Mouse (Mus musculus): Measurements from ENCODE around the gene Edrf1. TPM values are rescaled to one million over a fixed set of nuclear protein-coding genes. Genes with fewer than 3 reads are reported as not detected.
"Not testable (repeated sequence)": the region's sequence is repeated elsewhere in the genome, so short reads cannot be mapped to it uniquely, and the experiment has no call there.

Edrf1 gene
- polyA plus RNA-seq, 1 experiment, result 0.62 TPM

GRCm38 (mm10) chr7:133679439-133679838 lies 42.1 kb downstream of the Edrf1 start:
- H3K27me3 ChIP-seq (ENCODE audit: control insufficient read depth), result no peaks in the 10 kb centered on the region
- no peak overlapping the region for H3K4me3 ChIP-seq (replicated peaks)
- peaks cover 32% of the 10 kb centered on the region for H3K36me3 ChIP-seq (ENCODE audit: control insufficient read depth)
- H3K9me3 ChIP-seq (ENCODE audit: control insufficient read depth, low read length), result peaks cover 2% of the 10 kb centered on the region
- TF ChIP-seq GATA1 (IDR thresholded peaks at IDR 0.05; ENCODE audit: low read length), result no peak
- no peak for TF ChIP-seq TAL1 (IDR thresholded peaks at IDR 0.05; ENCODE audit: low read length)
- H3K4me1 ChIP-seq (ENCODE audit: control insufficient read depth), result no peaks in the 10 kb centered on the region; the same call in none of the 2 replicates

- Histone ChIP-seq H3K4me1 (ENCODE audit: control insufficient read depth) (peaks cover 2% of the 10 kb centered on the region), H3K4me3 (replicated peaks) (no peak within 1 kb of the TSS)
- TF ChIP-seq TAL1 (IDR thresholded peaks at IDR 0.05; ENCODE audit: low read length), result no peak
- TF ChIP-seq GATA1 (IDR thresholded peaks at IDR 0.05; ENCODE audit: low read length), result no peak
Measured at GRCm38 (mm10) chr7:133679961-133680360, 42.6 kb downstream of the Edrf1 start, which contains the start of gene Mmp21. Gene Mmp21, minus strand, starts transcription at chr7:133680061.

DNA sequence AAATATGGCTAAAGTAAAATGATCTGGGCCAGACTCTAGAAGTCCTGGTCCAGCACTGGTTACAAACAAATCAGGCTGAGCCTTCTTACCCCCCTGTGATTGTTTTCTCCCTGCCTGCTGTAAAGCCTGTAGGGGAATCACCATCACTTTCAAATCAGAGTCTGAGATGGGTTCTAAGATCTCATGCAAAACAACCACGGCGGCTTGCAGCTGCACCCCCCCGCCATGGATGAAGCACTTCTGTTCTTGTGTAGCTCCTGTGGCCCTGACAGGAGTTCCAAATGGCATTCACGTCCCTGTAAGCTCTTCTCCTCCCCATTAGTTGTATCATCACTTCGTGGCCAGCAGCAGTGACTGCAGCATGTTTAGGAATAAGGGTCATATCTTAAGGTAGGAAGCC lies 46.3 kb downstream of the Edrf1 start:
- H3K9me3 ChIP-seq (ENCODE audit: control insufficient read depth, low read length), result peaks cover 17% of the 10 kb centered on the region
- H3K27me3 ChIP-seq (ENCODE audit: control insufficient read depth), result peaks cover 3% of the 10 kb centered on the region; the same call in 1 of the 2 replicates
- H3K4me3 ChIP-seq (replicated peaks), result no peak overlapping the region
- peaks cover 60% of the 10 kb centered on the region for H3K36me3 ChIP-seq (ENCODE audit: control insufficient read depth)
- no peak for TF ChIP-seq TAL1 (IDR thresholded peaks at IDR 0.05; ENCODE audit: low read length)
- TF ChIP-seq GATA1 (IDR thresholded peaks at IDR 0.05; ENCODE audit: low read length), result no peak
- H3K4me1 ChIP-seq (ENCODE audit: control insufficient read depth), result peaks cover 5% of the 10 kb centered on the region

More at GRCm38 (mm10) chr7:133679961-133680360, 42.6 kb downstream of the Edrf1 start, which contains the start of gene Mmp21:
- Histone ChIP-seq H3K9me3 (ENCODE audit: control insufficient read depth, low read length) (peaks cover 7% of the 10 kb centered on the region), H3K36me3 (ENCODE audit: control insufficient read depth) (peaks cover 33% of the 10 kb centered on the region), H3K27me3 (ENCODE audit: control insufficient read depth) (no peaks in the 10 kb centered on the region)

DNA sequence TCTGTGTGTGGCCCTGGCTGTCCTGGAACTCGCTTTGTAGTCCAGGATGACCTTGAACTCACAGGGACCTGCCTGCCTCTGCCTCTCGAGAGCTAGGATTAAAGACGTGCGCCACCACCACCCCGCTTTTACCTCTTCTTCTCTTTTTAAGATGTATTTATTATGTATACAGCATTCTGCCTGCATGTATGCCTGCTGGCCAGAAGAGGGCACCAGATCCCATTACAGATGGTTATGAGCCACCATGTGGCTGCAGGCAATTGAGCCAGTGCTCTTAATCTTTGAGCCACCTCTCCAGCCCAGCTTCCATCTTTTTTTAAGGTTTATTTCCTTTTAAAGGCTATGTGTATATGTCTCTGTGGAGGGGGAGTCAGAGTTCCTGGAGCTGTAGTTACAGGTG lies 46.8 kb downstream of the Edrf1 start:
- peaks cover 3% of the 10 kb centered on the region; the same call in 1 of the 2 replicates for H3K27me3 ChIP-seq (ENCODE audit: control insufficient read depth)
- H3K9me3 ChIP-seq (ENCODE audit: control insufficient read depth, low read length), result peaks cover 18% of the 10 kb centered on the region
- peaks cover 65% of the 10 kb centered on the region for H3K36me3 ChIP-seq (ENCODE audit: control insufficient read depth)
- TF ChIP-seq TAL1 (IDR thresholded peaks at IDR 0.05; ENCODE audit: low read length), result no peak
- TF ChIP-seq GATA1 (IDR thresholded peaks at IDR 0.05; ENCODE audit: low read length), result no peak
- H3K4me3 ChIP-seq (replicated peaks), result no peak overlapping the region
- H3K4me1 ChIP-seq (ENCODE audit: control insufficient read depth), result peaks cover 5% of the 10 kb centered on the region

- Histone ChIP-seq H3K4me3 (replicated peaks) (no peak overlapping the region), H3K9me3 (ENCODE audit: control insufficient read depth, low read length) (peaks cover 23% of the 10 kb centered on the region), H3K27me3 (ENCODE audit: control insufficient read depth) (peaks cover 3% of the 10 kb centered on the region; the same call in 1 of the 2 replicates), H3K36me3 (ENCODE audit: control insufficient read depth) (peaks cover 71% of the 10 kb centered on the region), H3K4me1 (ENCODE audit: control insufficient read depth) (peaks cover 5% of the 10 kb centered on the region)
- TF ChIP-seq GATA1 (IDR thresholded peaks at IDR 0.05; ENCODE audit: low read length) (no peak), TAL1 (IDR thresholded peaks at IDR 0.05; ENCODE audit: low read length) (no peak)
Measured at GRCm38 (mm10) chr7:133684701-133685100, 47.4 kb downstream of the Edrf1 start.

DNA sequence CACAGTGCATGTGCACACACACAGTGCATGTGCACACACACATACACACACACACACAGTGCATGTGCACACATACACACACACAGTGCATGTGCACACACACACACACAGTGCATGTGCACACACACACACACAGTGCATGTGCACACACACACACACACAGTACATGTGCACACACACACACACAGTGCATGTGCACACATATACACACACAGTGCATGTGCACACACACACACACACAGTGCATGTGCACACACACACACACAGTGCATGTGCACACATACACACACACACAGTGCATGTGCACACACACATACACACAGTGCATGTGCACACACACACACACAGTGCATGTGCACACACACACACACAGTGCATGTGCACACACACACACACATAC lies 48.3 kb downstream of the Edrf1 start:
- not testable (repeated sequence) for H3K4me3 ChIP-seq (replicated peaks); H3K27me3 ChIP-seq (ENCODE audit: control insufficient read depth); H3K4me1 ChIP-seq (ENCODE audit: control insufficient read depth)
- H3K36me3 ChIP-seq (ENCODE audit: control insufficient read depth), result peaks cover 80% of the 10 kb centered on the region
- H3K9me3 ChIP-seq (ENCODE audit: control insufficient read depth, low read length), result peaks cover 32% of the 10 kb centered on the region

DNA sequence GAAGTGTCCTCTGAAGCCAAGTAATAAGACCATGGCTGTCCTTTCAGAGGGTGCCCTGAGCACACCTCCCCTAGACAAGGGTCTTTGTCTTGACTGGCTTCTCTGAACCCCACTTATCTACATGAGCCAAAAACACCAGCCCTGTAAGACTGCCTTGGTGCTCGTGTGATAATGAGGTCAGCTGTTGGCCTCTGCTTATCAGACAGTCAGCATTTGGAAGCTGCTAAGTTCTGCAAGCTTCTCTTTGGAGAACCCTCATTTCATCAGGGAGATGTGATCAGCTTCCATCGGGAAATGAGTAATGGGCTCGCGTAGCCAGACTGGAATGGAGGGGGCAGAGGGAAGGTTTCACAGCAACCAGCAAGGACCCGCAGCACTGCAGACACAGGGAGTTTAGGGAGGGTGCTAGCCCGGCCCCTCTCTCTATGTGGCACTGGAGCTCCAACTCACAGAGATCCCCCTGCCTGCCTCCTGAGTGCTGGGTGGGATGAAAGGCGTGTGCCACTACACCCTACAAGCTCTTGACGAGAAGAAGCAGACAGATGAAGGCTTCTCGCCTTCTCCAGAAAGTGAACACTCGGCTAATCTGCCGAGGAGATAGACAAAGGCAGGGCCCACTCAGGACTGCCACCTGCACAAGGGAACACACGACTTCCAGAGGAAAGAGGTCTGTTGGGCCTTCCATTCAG lies 60.8 kb downstream of the Edrf1 start:
- Histone ChIP-seq H3K4me1 (ENCODE audit: control insufficient read depth) (peaks cover 82% of the 10 kb centered on the region), H3K4me3 (replicated peaks) (peak overlapping the region; percentile 84), H3K36me3 (ENCODE audit: control insufficient read depth) (peaks cover 85% of the 10 kb centered on the region), H3K27me3 (ENCODE audit: control insufficient read depth) (no peaks in the 10 kb centered on the region), H3K9me3 (ENCODE audit: control insufficient read depth, low read length) (no peaks in the 10 kb centered on the region)
- TF ChIP-seq TAL1 (IDR thresholded peaks at IDR 0.05; ENCODE audit: low read length), result peak; percentile 88
- TF ChIP-seq GATA1 (IDR thresholded peaks at IDR 0.05; ENCODE audit: low read length), result peak; percentile 89

- Histone ChIP-seq H3K4me1 (ENCODE audit: control insufficient read depth) (peaks cover 93% of the 10 kb centered on the region), H3K27me3 (ENCODE audit: control insufficient read depth) (no peaks in the 10 kb centered on the region), H3K4me3 (replicated peaks) (peak overlapping the region; percentile 84), H3K9me3 (ENCODE audit: control insufficient read depth, low read length) (peaks cover 4% of the 10 kb centered on the region; the same call in 1 of the 2 replicates), H3K36me3 (ENCODE audit: control insufficient read depth) (peaks cover 87% of the 10 kb centered on the region)
- TF ChIP-seq TAL1 (IDR thresholded peaks at IDR 0.05; ENCODE audit: low read length) (no peak), GATA1 (IDR thresholded peaks at IDR 0.05; ENCODE audit: low read length) (no peak)
Measured at GRCm38 (mm10) chr7:133699885-133700284, 62.5 kb downstream of the Edrf1 start.

GRCm38 (mm10) chr7:133701366-133701765 lies 64.0 kb downstream of the Edrf1 start:
- no peaks in the 10 kb centered on the region for H3K27me3 ChIP-seq (ENCODE audit: control insufficient read depth)
- H3K4me3 ChIP-seq (replicated peaks), result peak overlapping the region; percentile 84
- TF ChIP-seq TAL1 (IDR thresholded peaks at IDR 0.05; ENCODE audit: low read length), result no peak
- TF ChIP-seq GATA1 (IDR thresholded peaks at IDR 0.05; ENCODE audit: low read length), result no peak
- H3K36me3 ChIP-seq (ENCODE audit: control insufficient read depth), result peaks cover 87% of the 10 kb centered on the region
- H3K9me3 ChIP-seq (ENCODE audit: control insufficient read depth, low read length), result peaks cover 4% of the 10 kb centered on the region; the same call in 1 of the 2 replicates
- peaks cover 93% of the 10 kb centered on the region for H3K4me1 ChIP-seq (ENCODE audit: control insufficient read depth)
